Mouse (Mus musculus) urinary bladder, postnatal 4 days (tissue): Measurements from ENCODE around the gene Tbl1xr1.

Experiments used
- DNase-seq, 2 experiments: peaks; one replicate each; pipeline ENCODE4 v3.0.0; 2021 to 2022; ENCODE audit warnings: low spot score in 2 of 2

Gene Tbl1xr1

GRCm38 (mm10) chr3:22142846-22143641 is 66.6 kb downstream of the Tbl1xr1 start:
- no peak for DNase-seq

DNA sequence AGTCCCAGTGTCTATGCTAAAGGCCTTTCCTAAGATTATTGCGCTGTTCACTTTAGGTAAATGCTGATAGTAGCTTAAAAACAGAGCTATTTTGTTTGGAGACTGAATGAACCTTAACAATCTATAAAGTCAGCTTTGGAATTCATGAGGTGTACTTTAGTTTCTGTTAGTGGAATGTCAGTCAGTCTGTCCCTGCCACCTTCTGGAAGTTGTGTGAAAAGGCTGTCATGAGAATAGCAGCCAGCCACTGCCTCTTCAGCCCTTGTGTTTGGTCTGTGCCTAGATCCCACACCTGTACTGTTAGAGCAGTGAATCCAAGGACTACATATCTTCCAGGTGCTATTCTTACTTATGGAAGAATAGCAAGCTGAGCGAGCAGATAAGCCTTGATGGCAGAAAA is 67.8 kb downstream of the Tbl1xr1 start:
- DNase-seq = no peak

GRCm38 (mm10) chr3:22147433-22147927 is 71.0 kb downstream of the Tbl1xr1 start:
- DNase-seq = no peak

DNA sequence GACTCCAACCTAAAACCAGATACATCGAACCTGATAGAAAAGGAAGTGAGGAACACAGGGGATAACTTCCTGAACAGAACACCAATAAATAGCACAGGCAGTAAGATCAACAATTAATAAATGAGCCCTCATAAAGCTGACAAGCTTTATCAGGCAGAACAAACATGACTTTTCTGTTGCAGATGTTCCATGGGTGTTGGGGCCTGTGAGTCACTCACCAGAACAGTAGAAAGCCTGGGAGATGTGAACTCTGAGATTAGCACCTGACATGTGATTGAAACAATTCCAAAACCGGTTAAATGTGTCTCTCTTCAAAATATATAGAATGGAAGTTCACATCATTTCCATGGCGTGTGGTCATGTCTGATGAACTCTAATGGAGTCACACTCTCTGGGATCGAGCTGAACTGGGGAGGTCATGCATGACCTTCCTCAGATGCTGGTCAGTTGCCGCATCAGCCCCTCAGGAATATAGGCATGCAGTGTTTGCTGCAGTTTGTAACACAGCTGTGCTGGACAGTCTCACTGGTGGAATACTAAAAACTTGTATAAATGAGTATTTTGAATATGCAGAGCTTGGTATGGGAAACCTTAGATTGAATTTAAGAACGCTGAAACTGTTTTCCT is 72.0 kb downstream of the Tbl1xr1 start:
- no peak for DNase-seq

- no peak for DNase-seq
Observed at GRCm38 (mm10) chr3:22150872-22151530, 74.5 kb downstream of the Tbl1xr1 start.

DNA sequence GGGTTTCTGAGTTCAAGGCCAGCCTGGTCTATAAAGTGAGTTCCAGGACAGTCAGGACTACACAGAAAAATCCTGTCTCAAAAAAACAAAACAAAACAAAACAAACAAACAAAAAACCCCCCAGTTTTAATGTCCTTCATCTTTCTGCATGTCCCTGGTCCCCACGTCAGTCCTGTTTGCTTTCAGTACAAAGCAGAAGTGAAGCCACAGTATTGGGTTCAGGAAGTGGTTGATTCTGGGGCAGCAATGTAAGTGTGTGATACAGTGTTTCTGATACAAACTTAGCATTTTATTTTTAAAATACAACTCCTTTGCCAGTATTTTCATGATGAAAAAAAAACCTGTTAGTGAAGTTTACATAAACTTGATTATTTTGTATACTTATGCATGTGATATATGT is 76.3 kb downstream of the Tbl1xr1 start:
- no peak for DNase-seq

GRCm38 (mm10) chr3:22154522-22154921 is 78.1 kb downstream of the Tbl1xr1 start:
- DNase-seq = no peak

DNA sequence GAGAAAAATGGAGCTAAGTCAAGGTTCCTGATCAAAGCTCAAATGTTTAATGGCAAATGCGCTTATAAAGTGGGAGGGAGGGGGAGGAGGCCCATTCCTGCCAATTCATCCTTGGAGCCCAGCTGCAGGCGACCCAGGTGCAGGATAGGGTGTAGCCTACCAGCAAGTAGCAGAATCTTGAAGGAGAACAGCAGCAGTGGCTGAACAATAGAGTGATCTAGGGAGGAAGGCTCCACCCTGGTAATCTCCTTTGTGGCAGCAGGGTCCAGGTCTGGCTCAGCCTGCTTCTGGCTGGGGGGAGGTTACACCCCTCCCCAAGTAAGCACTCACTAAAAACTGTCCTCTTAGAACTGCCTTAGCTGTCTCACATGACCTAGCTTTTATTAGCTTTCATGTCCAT is 79.9 kb downstream of the Tbl1xr1 start:
- no peak for DNase-seq

- DNase-seq = no peak
Observed at GRCm38 (mm10) chr3:22162948-22163347, 86.5 kb downstream of the Tbl1xr1 start.

DNA sequence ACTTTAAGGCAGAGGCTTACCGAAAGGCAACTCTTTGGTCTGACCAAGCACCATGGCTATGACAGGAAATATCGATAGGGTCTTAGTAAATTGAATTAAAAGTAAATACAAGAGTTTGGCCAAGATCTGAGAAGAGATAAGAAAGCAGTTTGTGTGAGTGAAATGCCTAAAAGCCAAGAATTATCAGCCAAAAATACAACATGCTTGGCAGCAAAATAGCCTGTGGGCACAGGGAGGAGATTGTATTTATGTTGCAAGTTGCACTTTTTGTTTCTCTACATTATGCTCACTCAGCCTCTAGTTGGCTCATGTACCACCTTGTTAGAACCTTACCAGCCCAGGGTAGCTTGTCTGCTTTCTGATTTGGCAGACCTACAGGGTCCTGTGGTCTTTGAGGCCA is 91.4 kb downstream of the Tbl1xr1 start:
- DNase-seq = no peak

- DNase-seq = no peak
Observed at GRCm38 (mm10) chr3:22168432-22168831, 92.0 kb downstream of the Tbl1xr1 start.

DNA sequence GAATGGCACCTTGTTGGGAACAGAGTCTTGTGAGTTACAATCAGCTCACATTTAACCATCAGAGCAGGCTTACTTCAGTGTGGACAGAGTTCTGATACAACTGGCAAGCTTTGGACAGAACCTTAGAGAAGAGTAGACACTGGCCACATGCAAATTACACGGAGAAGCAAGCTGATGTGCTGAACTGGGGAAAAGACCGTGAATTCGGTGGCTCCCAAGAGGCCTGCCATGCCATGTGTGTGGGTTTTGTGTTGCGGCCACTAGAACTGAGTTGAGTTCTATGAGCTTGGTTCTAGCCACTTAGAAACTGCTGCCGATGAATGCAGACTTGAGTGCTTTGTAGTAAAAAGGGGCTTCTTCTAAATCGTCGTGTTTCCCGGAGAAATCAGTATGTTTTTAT is 95.1 kb downstream of the Tbl1xr1 start:
- DNase-seq = no peak

GRCm38 (mm10) chr3:22172410-22172809 is 96.0 kb downstream of the Tbl1xr1 start:
- DNase-seq = no peak

- DNase-seq = no peak
Observed at GRCm38 (mm10) chr3:22173171-22173570, 96.7 kb downstream of the Tbl1xr1 start.

GRCm38 (mm10) chr3:22174232-22174631 is 97.8 kb downstream of the Tbl1xr1 start:
- DNase-seq = no peak

DNA sequence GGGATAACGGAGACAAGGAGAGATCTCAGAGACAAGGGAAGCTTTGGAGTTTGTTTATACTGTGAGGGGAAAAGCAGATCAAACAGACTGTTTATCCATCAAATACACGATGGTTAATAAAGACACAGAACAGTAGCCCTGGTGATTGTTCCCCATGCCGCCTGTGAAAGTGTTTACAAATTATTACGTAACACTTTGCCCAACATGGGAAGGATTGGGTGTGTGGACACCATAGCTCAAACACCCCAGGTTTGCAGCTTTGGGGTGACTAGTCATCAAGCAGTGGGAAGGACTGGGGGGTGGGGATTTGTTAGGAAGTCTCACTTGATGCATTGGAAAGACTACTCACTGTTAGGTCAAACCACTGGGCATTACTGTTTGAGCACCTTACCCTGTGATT is 103.6 kb downstream of the Tbl1xr1 start:
- DNase-seq = no peak

GRCm38 (mm10) chr3:22181026-22181425 is 104.6 kb downstream of the Tbl1xr1 start:
- no peak for DNase-seq

- no peak for DNase-seq
Observed at GRCm38 (mm10) chr3:22185265-22185664, 108.8 kb downstream of the Tbl1xr1 start.

- DNase-seq = no peak
Observed at GRCm38 (mm10) chr3:22190498-22190897, 114.0 kb downstream of the Tbl1xr1 start.

DNA sequence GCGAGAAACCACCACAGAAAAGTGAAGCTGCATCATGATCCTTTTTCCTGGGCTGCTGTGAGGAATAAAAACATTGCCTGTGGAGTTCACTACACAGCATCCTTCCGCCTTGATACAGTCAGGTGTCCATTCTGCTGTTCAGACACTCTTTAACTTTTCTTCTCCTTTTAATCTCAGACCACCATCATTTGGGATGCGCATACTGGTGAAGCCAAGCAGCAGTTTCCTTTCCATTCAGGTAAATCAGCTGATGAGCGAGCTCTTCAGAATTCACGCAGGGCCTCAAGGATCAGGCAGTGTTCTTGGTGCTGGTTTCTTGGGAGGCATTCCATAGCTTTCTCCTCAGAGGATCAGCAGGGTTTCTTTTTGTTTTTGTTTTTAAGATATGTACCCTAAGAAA is 116.5 kb downstream of the Tbl1xr1 start:
- no peak for DNase-seq

GRCm38 (mm10) chr3:22194185-22194856 is 117.9 kb downstream of the Tbl1xr1 start:
- DNase-seq = no peak

GRCm38 (mm10) chr3:22198802-22199201 is 122.3 kb downstream of the Tbl1xr1 start:
- no peak for DNase-seq
